Mouse (Mus musculus) limb, embryonic 13.5 days (tissue): ENCODE measurements around the gene Rcn3. TPM values are rescaled to one million over a fixed set of nuclear protein-coding genes. Genes with fewer than 3 reads are reported as not detected.

Experiments used
- ATAC-seq: fragments of 200-750 bp; cut with Nextera tagmentation; 2 replicates; pipeline ENCODE4 v1.8.0; 2017; ENCODE audit warnings: low read depth, moderate number of reproducible peaks, moderate TSS enrichment; ENCODE audit not compliant: low FRiP score
- H3K27ac ChIP-seq: fragments of 300-500 bp; sonication (generic); 2 replicates; pipeline ENCODE4 v1.5.1; 2015; ENCODE audit warnings: inconsistent platforms, mild to moderate bottlenecking, moderate library complexity
- H3K27me3 ChIP-seq: fragments of 300-500 bp; sonication (generic); 2 replicates; pipeline ENCODE4 v1.6.1; 2015; ENCODE audit warnings: mild to moderate bottlenecking, inconsistent platforms
- H3K36me3 ChIP-seq: fragments of 300-500 bp; sonication (generic); 2 replicates; pipeline ENCODE4 v1.6.1; 2015; ENCODE audit warnings: inconsistent platforms, mild to moderate bottlenecking, moderate library complexity
- H3K4me1 ChIP-seq: fragments of 300-500 bp; sonication (generic); 2 replicates; pipeline ENCODE4 v1.6.1; 2015; ENCODE audit warnings: inconsistent platforms
- H3K4me2 ChIP-seq: fragments of 300-500 bp; sonication (generic); replicated peaks from 2 replicates; pipeline ENCODE4 v1.6.1; 2015; ENCODE audit warnings: inconsistent platforms, mild to moderate bottlenecking, moderate library complexity
- H3K4me3 ChIP-seq: fragments of 300-500 bp; sonication (generic); 2 replicates; pipeline ENCODE4 v1.5.1; 2015; ENCODE audit warnings: moderate library complexity, mild to moderate bottlenecking, inconsistent platforms
- H3K9ac ChIP-seq: fragments of 300-500 bp; sonication (generic); 2 replicates; pipeline ENCODE4 v1.6.1; 2015; ENCODE audit warnings: mild to moderate bottlenecking, inconsistent platforms
- H3K9me3 ChIP-seq: fragments of 300-500 bp; sonication (generic); 2 replicates; pipeline ENCODE4 v1.6.1; 2016; ENCODE audit warnings: inconsistent platforms
- WGBS: fragments of 180-500 bp; shearing (Covaris S2); methylation state at CpG from one replicate; pipeline ENCODE4 v1.1.7; 2015; 5-methylcytosine and 5-hydroxymethylcytosine counted together
- polyA plus RNA-seq: library from polyadenylated mRNA; unstranded; fragments of >200 nt; fragmentation: Nextera tagmentation; extraction: Ambion mirVana; gene quantifications from 2 replicates; pipeline ENCODE4 v1.2.1, GENCODE M21; 2015

The Rcn3 gene
- polyA plus RNA-seq, 1 experiment from 2014 or later, result 483 TPM

- peaks cover 19% of the 10 kb centered on the region for H3K4me1 ChIP-seq
- H3K9ac ChIP-seq, result no peak overlapping the region
- H3K4me2 ChIP-seq, result no peak overlapping the region
- no peak overlapping the region for H3K27ac ChIP-seq
- H3K4me3 ChIP-seq, result no peak overlapping the region
- no peaks in the 10 kb centered on the region for H3K9me3 ChIP-seq
- H3K27me3 ChIP-seq, result no peaks in the 10 kb centered on the region
- ATAC-seq, result no peak
- WGBS, result 88% methylated on average over 23 of the region's 23 CpGs
- H3K36me3 ChIP-seq, result peaks cover 67% of the 10 kb centered on the region
Observed at GRCm38 (mm10) chr7:45048923-45049657, 42.9 kb downstream of the Rcn3 start.

GRCm38 (mm10) chr7:45048001-45048890 lies 43.8 kb downstream of the Rcn3 start:
- Histone ChIP-seq H3K27ac (no peak overlapping the region), H3K27me3 (no peaks in the 10 kb centered on the region), H3K36me3 (peaks cover 75% of the 10 kb centered on the region), H3K4me1 (peaks cover 19% of the 10 kb centered on the region), H3K9ac (no peak overlapping the region), H3K9me3 (no peaks in the 10 kb centered on the region), H3K4me3 (no peak overlapping the region), H3K4me2 (no peak overlapping the region)
- 93% methylated on average over 38 of the region's 38 CpGs for WGBS
- ATAC-seq, result no peak

DNA sequence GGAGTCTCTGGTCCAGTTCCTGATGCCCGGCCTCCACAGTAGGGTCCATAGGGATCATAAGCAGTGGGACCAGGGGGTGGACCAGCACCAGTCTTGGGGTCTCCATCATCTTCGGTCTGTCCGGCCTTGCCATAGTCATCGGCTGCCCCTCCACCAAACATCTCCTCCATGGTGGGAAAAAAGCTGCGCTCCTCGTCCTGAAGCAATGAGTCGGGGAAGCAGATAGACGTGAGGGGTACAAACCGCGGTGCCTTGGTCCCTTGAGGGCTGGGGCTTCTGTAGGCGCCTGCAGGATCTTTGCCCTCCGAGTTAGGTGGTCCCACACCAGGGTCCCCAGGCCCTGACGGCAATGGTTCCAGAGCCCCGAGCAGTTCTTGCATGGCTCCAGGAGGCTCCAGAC lies 44.5 kb downstream of the Rcn3 start:
- ATAC-seq, result no peak
- Histone ChIP-seq H3K27me3 (no peaks in the 10 kb centered on the region), H3K4me3 (no peak overlapping the region), H3K27ac (no peak overlapping the region), H3K4me1 (peaks cover 19% of the 10 kb centered on the region), H3K36me3 (peaks cover 83% of the 10 kb centered on the region), H3K9me3 (no peaks in the 10 kb centered on the region), H3K9ac (no peak overlapping the region), H3K4me2 (no peak overlapping the region)
- WGBS, result 95% methylated on average over 14 of the region's 14 CpGs

DNA sequence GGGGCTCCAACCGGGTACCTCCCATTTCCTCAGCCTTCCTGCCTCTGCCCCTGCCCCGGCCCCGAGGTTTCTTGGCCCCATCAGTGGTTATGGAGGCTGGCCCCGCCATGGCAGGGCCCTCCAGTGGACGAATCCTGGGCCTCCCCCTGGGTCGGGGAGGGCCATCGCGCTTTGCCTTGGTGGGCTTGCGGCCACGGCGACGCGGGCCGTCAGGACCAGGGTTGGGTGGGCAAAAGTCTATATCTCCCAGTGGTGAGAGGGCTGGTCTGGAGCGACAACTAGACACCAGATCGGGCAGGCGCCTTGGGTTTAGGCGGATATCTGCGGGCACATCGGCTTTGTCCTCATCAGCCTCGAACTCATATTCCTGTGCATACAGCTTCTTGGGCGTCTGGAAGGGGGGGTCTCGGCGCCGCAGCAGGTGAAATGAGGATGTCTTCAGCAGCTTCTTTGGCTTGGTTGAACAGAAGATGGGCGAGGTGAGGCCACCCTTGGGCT lies 45.1 kb downstream of the Rcn3 start:
- H3K4me1 ChIP-seq, result peaks cover 18% of the 10 kb centered on the region
- no peaks in the 10 kb centered on the region for H3K9me3 ChIP-seq
- H3K9ac ChIP-seq, result no peak overlapping the region
- no peak overlapping the region for H3K4me2 ChIP-seq
- H3K27me3 ChIP-seq, result no peaks in the 10 kb centered on the region
- peaks cover 89% of the 10 kb centered on the region for H3K36me3 ChIP-seq
- WGBS, result 94% methylated on average over 26 of the region's 26 CpGs
- no peak overlapping the region for H3K4me3 ChIP-seq
- H3K27ac ChIP-seq, result no peak overlapping the region
- ATAC-seq, result no peak

DNA sequence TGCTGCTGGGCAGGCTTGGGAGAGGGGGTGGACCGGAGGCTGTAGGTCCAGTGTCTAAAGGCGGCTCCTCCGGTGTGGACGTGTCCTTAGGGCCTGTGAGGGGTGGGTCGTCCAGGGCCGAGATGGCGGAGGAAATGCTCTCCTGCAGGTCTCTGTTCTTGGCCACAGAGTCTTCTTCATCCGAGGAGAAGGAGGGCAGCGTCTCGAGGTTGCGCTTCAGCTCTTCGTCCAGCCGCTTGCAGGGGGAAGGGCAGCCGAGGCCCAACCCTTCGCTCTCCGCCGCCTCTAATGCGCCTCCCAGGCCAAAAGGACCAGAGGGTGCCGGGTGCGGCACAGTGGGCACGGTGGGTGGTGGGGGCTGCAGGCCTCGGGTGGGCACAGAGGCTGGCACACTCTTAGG lies 46.3 kb downstream of the Rcn3 start:
- WGBS, result 95% methylated on average over 22 of the region's 22 CpGs
- Histone ChIP-seq H3K4me2 (no peak overlapping the region), H3K4me3 (no peak overlapping the region), H3K36me3 (peaks cover 100% of the 10 kb centered on the region), H3K9ac (no peak overlapping the region), H3K27me3 (no peaks in the 10 kb centered on the region), H3K27ac (no peak overlapping the region), H3K9me3 (no peaks in the 10 kb centered on the region), H3K4me1 (peaks cover 7% of the 10 kb centered on the region; the same call in 1 of the 2 replicates)
- ATAC-seq, result no peak

DNA sequence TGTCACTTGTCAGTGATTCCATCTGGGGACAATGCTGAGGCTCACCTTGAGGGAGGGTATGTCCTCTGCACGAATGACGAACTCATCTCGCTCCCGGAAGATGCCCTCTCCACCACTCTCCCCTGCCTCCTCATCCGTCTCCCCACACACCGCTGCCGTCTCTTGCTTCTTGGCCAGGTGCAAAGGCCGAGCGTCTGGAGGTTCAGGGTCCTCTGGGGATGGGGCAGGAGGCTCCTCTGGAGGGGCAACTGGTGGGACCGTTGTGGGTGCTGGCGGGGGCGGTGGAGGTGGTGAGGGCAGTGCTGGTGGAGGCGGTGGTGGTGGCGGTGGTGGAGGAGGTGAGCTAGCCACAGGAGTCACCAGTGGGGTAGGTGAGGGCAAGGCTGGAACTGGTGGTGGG lies 48.7 kb downstream of the Rcn3 start:
- Histone ChIP-seq H3K36me3 (peaks cover 99% of the 10 kb centered on the region), H3K27me3 (no peaks in the 10 kb centered on the region), H3K9ac (no peak overlapping the region), H3K4me3 (no peak overlapping the region), H3K27ac (no peak overlapping the region), H3K4me2 (no peak overlapping the region), H3K9me3 (no peaks in the 10 kb centered on the region), H3K4me1 (no peaks in the 10 kb centered on the region)
- ATAC-seq, result no peak
- WGBS, result 96% methylated on average over 14 of the region's 14 CpGs

GRCm38 (mm10) chr7:45040851-45041250 lies 51.2 kb downstream of the Rcn3 start:
- no peaks in the 10 kb centered on the region for H3K4me1 ChIP-seq
- no peak overlapping the region for H3K4me2 ChIP-seq
- WGBS, result 91% methylated on average over 9 of the region's 9 CpGs
- no peak overlapping the region for H3K4me3 ChIP-seq
- peaks cover 99% of the 10 kb centered on the region for H3K36me3 ChIP-seq
- H3K27ac ChIP-seq, result no peak overlapping the region
- ATAC-seq, result no peak
- no peaks in the 10 kb centered on the region for H3K27me3 ChIP-seq
- H3K9ac ChIP-seq, result no peak overlapping the region
- H3K9me3 ChIP-seq, result no peaks in the 10 kb centered on the region

DNA sequence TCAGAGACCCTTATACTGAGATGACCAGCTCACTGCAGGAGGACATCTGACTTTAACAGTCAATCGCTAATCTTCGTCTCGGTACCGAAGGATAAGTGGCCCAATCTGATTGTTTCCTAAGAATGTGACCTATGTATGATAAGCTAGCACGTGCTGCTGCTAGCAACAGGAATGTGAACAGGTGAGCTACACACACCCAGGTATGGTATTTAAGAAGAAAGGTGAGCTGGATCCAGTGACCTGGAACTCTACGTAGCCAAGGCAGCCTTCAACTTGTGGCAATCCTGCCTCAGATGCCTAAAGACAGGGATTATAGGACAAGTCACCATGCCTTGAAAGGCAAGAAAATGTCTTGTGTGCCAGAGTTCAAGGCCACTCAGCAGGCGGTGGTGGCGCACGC lies 53.6 kb downstream of the Rcn3 start:
- H3K9ac ChIP-seq, result no peak overlapping the region
- H3K4me1 ChIP-seq, result no peaks in the 10 kb centered on the region
- no peak overlapping the region for H3K27ac ChIP-seq
- no peaks in the 10 kb centered on the region for H3K27me3 ChIP-seq
- no peak for ATAC-seq
- WGBS, result 94% methylated on average over 9 of the region's 9 CpGs
- H3K36me3 ChIP-seq, result peaks cover 99% of the 10 kb centered on the region
- H3K4me2 ChIP-seq, result no peak overlapping the region
- no peaks in the 10 kb centered on the region for H3K9me3 ChIP-seq
- H3K4me3 ChIP-seq, result no peak overlapping the region

GRCm38 (mm10) chr7:45037720-45038361 lies 54.2 kb downstream of the Rcn3 start:
- Histone ChIP-seq H3K4me1 (no peaks in the 10 kb centered on the region), H3K36me3 (peaks cover 99% of the 10 kb centered on the region), H3K9ac (no peak overlapping the region)

GRCm38 (mm10) chr7:45036702-45037101 lies 55.3 kb downstream of the Rcn3 start:
- H3K9ac ChIP-seq, result no peak overlapping the region
- H3K27me3 ChIP-seq, result no peaks in the 10 kb centered on the region
- no peak overlapping the region for H3K4me2 ChIP-seq
- H3K4me3 ChIP-seq, result no peak overlapping the region
- WGBS, result 85% methylated on average over 11 of the region's 11 CpGs
- H3K4me1 ChIP-seq, result no peaks in the 10 kb centered on the region
- no peak for ATAC-seq
- no peaks in the 10 kb centered on the region for H3K9me3 ChIP-seq
- H3K27ac ChIP-seq, result no peak overlapping the region
- H3K36me3 ChIP-seq, result peaks cover 99% of the 10 kb centered on the region

More at GRCm38 (mm10) chr7:45037720-45038361, 54.2 kb downstream of the Rcn3 start:
- H3K27ac ChIP-seq, result no peak overlapping the region
- H3K4me3 ChIP-seq, result no peak overlapping the region
- H3K9me3 ChIP-seq, result no peaks in the 10 kb centered on the region
- no peak for ATAC-seq
- no peak overlapping the region for H3K4me2 ChIP-seq
- no peaks in the 10 kb centered on the region for H3K27me3 ChIP-seq
- 69% methylated on average over 7 of the region's 7 CpGs for WGBS

DNA sequence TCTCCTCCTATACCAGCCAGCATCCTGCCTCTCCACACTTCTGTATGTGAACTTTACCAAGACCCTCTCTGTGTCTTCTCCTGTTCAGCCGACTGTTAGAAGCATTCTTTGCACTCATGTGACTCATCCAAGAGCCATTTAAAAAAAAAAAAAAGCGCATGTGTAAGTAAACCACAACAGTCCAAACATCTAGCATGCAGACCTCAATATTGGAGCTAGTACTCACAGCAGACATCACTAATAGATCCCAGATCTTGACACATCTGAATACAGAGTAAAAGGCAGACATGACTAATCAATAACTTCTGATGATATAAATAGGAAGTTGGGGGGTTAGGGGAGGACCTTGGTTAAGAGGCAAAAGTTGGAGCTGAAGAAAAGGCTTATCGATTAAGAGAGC lies 56.4 kb downstream of the Rcn3 start:
- Histone ChIP-seq H3K9me3 (no peaks in the 10 kb centered on the region), H3K27me3 (no peaks in the 10 kb centered on the region), H3K9ac (no peak overlapping the region), H3K27ac (no peak overlapping the region), H3K4me1 (no peaks in the 10 kb centered on the region), H3K4me3 (no peak overlapping the region), H3K36me3 (peaks cover 99% of the 10 kb centered on the region), H3K4me2 (no peak overlapping the region)
- no peak for ATAC-seq
- WGBS, result 88% methylated on average over 3 of the region's 3 CpGs
